Mouse (Mus musculus): ENCODE measurements around the gene Chrnb1.

The Chrnb1 gene

GRCm38 (mm10) chr11:69766872-69767624 is 28.7 kb downstream of the Chrnb1 start:
- no peak for DNase-seq

GRCm38 (mm10) chr11:69766126-69766609 is 29.6 kb downstream of the Chrnb1 start:
- peak; percentile 76 for DNase-seq

- peak; percentile 38 for DNase-seq
Observed at GRCm38 (mm10) chr11:69765221-69766125, 30.3 kb downstream of the Chrnb1 start, which contains the start of gene Zbtb4. Gene Zbtb4, plus strand, starts transcription at chr11:69765912.

- no peak for DNase-seq
Observed at GRCm38 (mm10) chr11:69763551-69763950, 32.2 kb downstream of the Chrnb1 start.

GRCm38 (mm10) chr11:69761868-69762267 is 33.9 kb downstream of the Chrnb1 start, which contains the start of gene Slc35g3:
Gene Slc35g3, minus strand, starts transcription at chr11:69761968.
- DNase-seq: no peak

GRCm38 (mm10) chr11:69760901-69761200 is 34.9 kb downstream of the Chrnb1 start:
- DNase-seq: no peak

GRCm38 (mm10) chr11:69760160-69760900 is 35.4 kb downstream of the Chrnb1 start:
- DNase-seq: no peak

- DNase-seq: peak; percentile 93
Observed at GRCm38 (mm10) chr11:69758971-69759721, 36.6 kb downstream of the Chrnb1 start.

GRCm38 (mm10) chr11:69758478-69758970 is 37.2 kb downstream of the Chrnb1 start, which contains the start of gene Polr2a:
Gene Polr2a, minus strand, starts transcription at chr11:69758637.
- peak; percentile 97 for DNase-seq

GRCm38 (mm10) chr11:69758090-69758456 is 37.7 kb downstream of the Chrnb1 start:
- peak; percentile 96 for DNase-seq

GRCm38 (mm10) chr11:69757303-69758089 is 38.2 kb downstream of the Chrnb1 start:
- no peak for DNase-seq

- no peak for DNase-seq
Observed at GRCm38 (mm10) chr11:69754701-69755100, 41.0 kb downstream of the Chrnb1 start.

- no peak for DNase-seq
Observed at GRCm38 (mm10) chr11:69754233-69754632, 41.5 kb downstream of the Chrnb1 start.

- DNase-seq: no peak
Observed at GRCm38 (mm10) chr11:69752686-69753085, 43.1 kb downstream of the Chrnb1 start.

- DNase-seq: no peak
Observed at GRCm38 (mm10) chr11:69751635-69752034, 44.1 kb downstream of the Chrnb1 start.
